Mouse (Mus musculus): ENCODE results near the gene Mgat3. TPM values are rescaled to one million over a fixed set of nuclear protein-coding genes. Genes with fewer than 3 reads are reported as not detected.

Mgat3 gene
- polyA plus RNA-seq, 1 experiment from 2014 or later: 15.2 TPM

GRCm38 (mm10) chr15:80254847-80255645 is 81.5 kb downstream of the Mgat3 start, which contains the start of gene Atf4:
Atf4 (plus strand) TSS chr15:80255184.
- Histone ChIP-seq H3K36me3 (ENCODE audit: control insufficient read depth, insufficient read depth, low read length) (peaks cover 25% of the 10 kb centered on the region), H3K4me1 (ENCODE audit: control insufficient read depth, insufficient read depth, low read length) (peaks cover 29% of the 10 kb centered on the region), H3K9ac (ENCODE audit: low read depth, low read length) (peak within 1 kb of the TSS; percentile 96), H3K9me3 (replicated peaks; ENCODE audit: control insufficient read depth, low read length, poor library complexity, severe bottlenecking) (no peaks in the 10 kb centered on the region), H3K27me3 (ENCODE audit: control insufficient read depth, insufficient read depth, low read depth, low read length) (no peaks in the 10 kb centered on the region), H3K27ac (ENCODE audit: low read length) (peak within 1 kb of the TSS; percentile 97), H3K4me3 (ENCODE audit: low read depth, low read length) (peak within 1 kb of the TSS; percentile 70), H3K4me2 (ENCODE audit: low read length) (peak within 1 kb of the TSS; percentile 94)
- under 1% methylated on average over 59 of the region's 62 CpGs for WGBS
- ATAC-seq: peak; percentile 98

GRCm38 (mm10) chr15:80255646-80256121 is 82.2 kb downstream of the Mgat3 start:
- Histone ChIP-seq H3K27me3 (ENCODE audit: control insufficient read depth, insufficient read depth, low read depth, low read length) (no peaks in the 10 kb centered on the region), H3K4me1 (ENCODE audit: control insufficient read depth, insufficient read depth, low read length) (peaks cover 29% of the 10 kb centered on the region), H3K36me3 (ENCODE audit: control insufficient read depth, insufficient read depth, low read length) (peaks cover 28% of the 10 kb centered on the region), H3K27ac (ENCODE audit: low read length) (peak overlapping the region; percentile 97), H3K9me3 (replicated peaks; ENCODE audit: control insufficient read depth, low read length, poor library complexity, severe bottlenecking) (no peaks in the 10 kb centered on the region), H3K4me2 (ENCODE audit: low read length) (peak overlapping the region; percentile 94), H3K4me3 (ENCODE audit: low read depth, low read length) (peak overlapping the region; percentile 70), H3K9ac (ENCODE audit: low read depth, low read length) (peak overlapping the region; percentile 96)
- peak; percentile 44 for ATAC-seq
- under 1% methylated on average over 49 of the region's 51 CpGs for WGBS

GRCm38 (mm10) chr15:80256242-80256641 is 82.7 kb downstream of the Mgat3 start:
- H3K36me3 ChIP-seq (ENCODE audit: control insufficient read depth, insufficient read depth, low read length): peaks cover 28% of the 10 kb centered on the region
- WGBS: 12% methylated on average over 16 of the region's 16 CpGs
- no peak for ATAC-seq

GRCm38 (mm10) chr15:80256656-80257601 is 83.4 kb downstream of the Mgat3 start:
- Histone ChIP-seq H3K4me3 (ENCODE audit: low read depth, low read length) (peak overlapping the region; percentile 70), H3K4me2 (ENCODE audit: low read length) (peak overlapping the region; percentile 94), H3K36me3 (ENCODE audit: control insufficient read depth, insufficient read depth, low read length) (peaks cover 28% of the 10 kb centered on the region), H3K4me1 (ENCODE audit: control insufficient read depth, insufficient read depth, low read length) (peaks cover 29% of the 10 kb centered on the region), H3K27ac (ENCODE audit: low read length) (peak overlapping the region; percentile 97), H3K27me3 (ENCODE audit: control insufficient read depth, insufficient read depth, low read depth, low read length) (no peaks in the 10 kb centered on the region), H3K9ac (ENCODE audit: low read depth, low read length) (peak overlapping the region; percentile 96), H3K9me3 (replicated peaks; ENCODE audit: control insufficient read depth, low read length, poor library complexity, severe bottlenecking) (no peaks in the 10 kb centered on the region)
- no peak for ATAC-seq
- WGBS: 66% methylated on average over 12 of the region's 12 CpGs

More at GRCm38 (mm10) chr15:80256242-80256641, 82.7 kb downstream of the Mgat3 start:
- Histone ChIP-seq H3K9ac (ENCODE audit: low read depth, low read length) (peak overlapping the region; percentile 96), H3K27me3 (ENCODE audit: control insufficient read depth, insufficient read depth, low read depth, low read length) (no peaks in the 10 kb centered on the region), H3K27ac (ENCODE audit: low read length) (peak overlapping the region; percentile 97), H3K4me2 (ENCODE audit: low read length) (peak overlapping the region; percentile 94), H3K9me3 (replicated peaks; ENCODE audit: control insufficient read depth, low read length, poor library complexity, severe bottlenecking) (no peaks in the 10 kb centered on the region), H3K4me3 (ENCODE audit: low read depth, low read length) (peak overlapping the region; percentile 70), H3K4me1 (ENCODE audit: control insufficient read depth, insufficient read depth, low read length) (peaks cover 29% of the 10 kb centered on the region)

GRCm38 (mm10) chr15:80257602-80258239 is 84.2 kb downstream of the Mgat3 start:
- peaks cover 35% of the 10 kb centered on the region for H3K4me1 ChIP-seq (ENCODE audit: control insufficient read depth, insufficient read depth, low read length)
- H3K9me3 ChIP-seq (replicated peaks; ENCODE audit: control insufficient read depth, low read length, poor library complexity, severe bottlenecking): no peaks in the 10 kb centered on the region
- H3K27ac ChIP-seq (ENCODE audit: low read length): peak overlapping the region; percentile 97
- no peaks in the 10 kb centered on the region for H3K27me3 ChIP-seq (ENCODE audit: control insufficient read depth, insufficient read depth, low read depth, low read length)
- no peak for ATAC-seq
- H3K36me3 ChIP-seq (ENCODE audit: control insufficient read depth, insufficient read depth, low read length): peaks cover 28% of the 10 kb centered on the region
- 19% methylated on average over 4 of the region's 4 CpGs for WGBS
- H3K9ac ChIP-seq (ENCODE audit: low read depth, low read length): peak overlapping the region; percentile 11; the same call in 1 of the 2 replicates
- H3K4me3 ChIP-seq (ENCODE audit: low read depth, low read length): no peak overlapping the region
- peak overlapping the region; percentile 94 for H3K4me2 ChIP-seq (ENCODE audit: low read length)

- H3K4me2 ChIP-seq (ENCODE audit: low read length): no peak overlapping the region
- 67% methylated on average over 11 of the region's 11 CpGs for WGBS
- no peaks in the 10 kb centered on the region for H3K9me3 ChIP-seq (replicated peaks; ENCODE audit: control insufficient read depth, low read length, poor library complexity, severe bottlenecking)
- H3K27me3 ChIP-seq (ENCODE audit: control insufficient read depth, insufficient read depth, low read depth, low read length): no peaks in the 10 kb centered on the region
- H3K4me3 ChIP-seq (ENCODE audit: low read depth, low read length): no peak overlapping the region
- H3K4me1 ChIP-seq (ENCODE audit: control insufficient read depth, insufficient read depth, low read length): peaks cover 43% of the 10 kb centered on the region
- peak overlapping the region; percentile 22; the same call in 1 of the 2 replicates for H3K27ac ChIP-seq (ENCODE audit: low read length)
- H3K9ac ChIP-seq (ENCODE audit: low read depth, low read length): 0 out of 2 replicates have a peak overlapping the region, but pooled peaks have one; percentile 11
- H3K36me3 ChIP-seq (ENCODE audit: control insufficient read depth, insufficient read depth, low read length): peaks cover 28% of the 10 kb centered on the region
- ATAC-seq: no peak
These were observed 85.0 kb downstream of the Mgat3 start for GRCm38 (mm10) chr15:80258240-80259170.

GRCm38 (mm10) chr15:80259406-80260045 is 86.0 kb downstream of the Mgat3 start:
- Histone ChIP-seq H3K9ac (ENCODE audit: low read depth, low read length) (no peak overlapping the region), H3K36me3 (ENCODE audit: control insufficient read depth, insufficient read depth, low read length) (peaks cover 28% of the 10 kb centered on the region), H3K4me3 (ENCODE audit: low read depth, low read length) (no peak overlapping the region), H3K27me3 (ENCODE audit: control insufficient read depth, insufficient read depth, low read depth, low read length) (no peaks in the 10 kb centered on the region), H3K9me3 (replicated peaks; ENCODE audit: control insufficient read depth, low read length, poor library complexity, severe bottlenecking) (no peaks in the 10 kb centered on the region), H3K4me1 (ENCODE audit: control insufficient read depth, insufficient read depth, low read length) (peaks cover 38% of the 10 kb centered on the region), H3K4me2 (ENCODE audit: low read length) (no peak overlapping the region), H3K27ac (ENCODE audit: low read length) (no peak overlapping the region)
- 70% methylated on average over 8 of the region's 8 CpGs for WGBS
- no peak for ATAC-seq
